In the genomic region with DNA sequence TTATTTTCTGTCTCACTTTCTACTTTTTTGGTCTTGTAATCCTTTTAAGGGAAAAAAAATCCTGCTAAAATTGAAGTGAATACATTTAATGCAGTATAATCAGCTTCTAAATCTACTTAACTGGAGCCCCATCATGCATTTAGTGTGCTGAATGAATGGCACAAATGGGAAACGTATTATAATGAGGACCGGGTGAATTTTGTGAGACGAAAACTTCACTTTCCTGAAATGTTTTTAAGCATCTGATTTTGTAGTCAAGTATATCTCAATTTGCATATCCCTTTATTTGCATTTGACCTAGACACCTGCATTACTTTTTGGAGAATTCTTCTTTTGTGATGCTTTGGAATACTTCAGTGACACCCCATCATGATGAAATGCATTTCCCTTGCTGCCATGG, we compare ENCODE assay signal across 26 mouse cellular contexts.
"Had no signal": no experiment of that assay in that cellular context is flagged by ENCODE, and none has a peak within 500 bp of the region (broad histone marks: within the 10 kb centered on the region; RNA-seq: fewer than 3 reads in every experiment).

No protein-coding gene starts in this region.

- DNase-seq: cerebellum, adult 8-10 months; cerebellum, adult 9-10 months; cerebellum, adult 9-11 months; cerebellum, postnatal 10 days; cerebellum, postnatal 14 days; cerebellum, postnatal 25 days; cerebellum, postnatal 36 days; embryo, embryonic 11 days; forebrain, postnatal 0 days; gastrocnemius, adult 2 months; gastrocnemius, postnatal 10 days; gastrocnemius, postnatal 14 days; gastrocnemius, postnatal 25 days; gastrocnemius, postnatal 36 days; heart, adult 11 months; heart, adult 18-20 months; heart, adult 2 months had no signal

- ATAC-seq: forebrain, embryonic 13.5 days; forebrain, embryonic 16.5 days; forebrain, postnatal 0 days had no signal

- H3K4me1 ChIP-seq: embryonic facial prominence, embryonic 12.5 days; embryonic facial prominence, embryonic 13.5 days; embryonic facial prominence, embryonic 15.5 days; forebrain, embryonic 10.5 days had no signal

- H3K36me3 ChIP-seq: embryonic facial prominence, embryonic 10.5 days; embryonic facial prominence, embryonic 12.5 days; embryonic facial prominence, embryonic 13.5 days; embryonic facial prominence, embryonic 15.5 days; forebrain, embryonic 10.5 days; forebrain, embryonic 12.5 days had no signal

- H3K4me2 ChIP-seq: embryonic facial prominence, embryonic 12.5 days; embryonic facial prominence, embryonic 13.5 days; embryonic facial prominence, embryonic 15.5 days; forebrain, embryonic 12.5 days; forebrain, embryonic 13.5 days had no signal

- H3K27ac ChIP-seq: embryonic facial prominence, embryonic 10.5 days; embryonic facial prominence, embryonic 12.5 days; embryonic facial prominence, embryonic 13.5 days; embryonic facial prominence, embryonic 15.5 days; forebrain, embryonic 10.5 days; forebrain, embryonic 12.5 days; forebrain, embryonic 13.5 days; gastrocnemius, adult 2 months; heart, adult 2 months had no signal

- H3K9ac ChIP-seq: embryonic facial prominence, embryonic 12.5 days; embryonic facial prominence, embryonic 13.5 days; embryonic facial prominence, embryonic 15.5 days; forebrain, embryonic 12.5 days; forebrain, embryonic 13.5 days; forebrain, postnatal 0 days had no signal

- H3K27me3 ChIP-seq: embryonic facial prominence, embryonic 12.5 days; embryonic facial prominence, embryonic 13.5 days; embryonic facial prominence, embryonic 15.5 days; forebrain, embryonic 12.5 days; forebrain, embryonic 13.5 days had no signal

- H3K9me3 ChIP-seq: embryonic facial prominence, embryonic 10.5 days; embryonic facial prominence, embryonic 12.5 days; embryonic facial prominence, embryonic 13.5 days; embryonic facial prominence, embryonic 15.5 days; forebrain, embryonic 10.5 days; forebrain, embryonic 12.5 days; forebrain, embryonic 13.5 days had no signal

- H3K4me3 ChIP-seq: embryonic facial prominence, embryonic 10.5 days; embryonic facial prominence, embryonic 12.5 days; embryonic facial prominence, embryonic 13.5 days; embryonic facial prominence, embryonic 15.5 days; erythroblast, embryonic 14.5 days; forebrain, embryonic 10.5 days; forebrain, embryonic 12.5 days; forebrain, embryonic 13.5 days; gastrocnemius, adult 2 months; heart, adult 2 months had no signal
